Mouse (Mus musculus) liver, embryonic 14.5 days (tissue): ENCODE measurements at regions not wholly inside any gene's neighbourhood (a gene's known extent, or its start where the extent isn't known, plus 50 kb on each side); places are given as distances from the start of the nearest gene placed in this dataset.

Experiments used
- CTCF ChIP-seq: IDR thresholded peaks from 2 replicates; pipeline ENCODE4 v1.5.1; 2016; ENCODE audit warnings: antibody characterized with exemption, low read depth, control low read depth
- EP300 ChIP-seq: IDR thresholded peaks from 2 replicates; pipeline ENCODE4 v1.6.1; 2016; ENCODE audit warnings: antibody characterized with exemption, low read depth

GRCm38 (mm10) chr7:83077035-83077918 is 210.1 kb downstream of the Mex3b start:
- no peak for TF ChIP-seq CTCF
- TF ChIP-seq EP300 = no peak
